ENCODE assay signal across 11 mouse cellular contexts in genomic region chr1:158019161-158019560, GRCm38 (mm10).
DNase-seq lines count a peak whose midpoint lies in the region; ATAC-seq and TF ChIP-seq lines count a peak whose summit lies in the region.
"Had no signal": no experiment of that assay in that cellular context is flagged by ENCODE, and none has a peak within 500 bp of the region (broad histone marks: within the 10 kb centered on the region; RNA-seq: fewer than 3 reads in every experiment).

No protein-coding gene starts in this region.

- no peak for TF ChIP-seq EP300 in stomach, postnatal 0 days (optimal IDR thresholded peaks at IDR 0.05)

- H3K4me3 ChIP-seq in neural tube, embryonic 11.5 days (ENCODE audit: low read depth, low read length) = no peak overlapping the region
- H3K4me3 ChIP-seq in neural tube, embryonic 15.5 days (replicated peaks) = no peak overlapping the region
- H3K4me3 ChIP-seq in embryonic facial prominence, embryonic 14.5 days (ENCODE audit: low read depth, low read length) = no peak overlapping the region
- no peak overlapping the region for H3K4me3 ChIP-seq in stomach, postnatal 0 days (ENCODE audit: low read depth, low read length)

- no peak overlapping the region for H3K4me2 ChIP-seq in neural tube, embryonic 11.5 days (ENCODE audit: low read depth)
- no peak overlapping the region for H3K4me2 ChIP-seq in neural tube, embryonic 15.5 days
- H3K4me2 ChIP-seq in embryonic facial prominence, embryonic 14.5 days (ENCODE audit: low read depth, low read length) = no peak overlapping the region
- H3K4me2 ChIP-seq in stomach, postnatal 0 days (replicated peaks; ENCODE audit: low read depth) = no peak overlapping the region

- no peaks in the 10 kb centered on the region for H3K4me1 ChIP-seq in neural tube, embryonic 11.5 days (ENCODE audit: control insufficient read depth, insufficient read depth, low read length)
- H3K4me1 ChIP-seq in neural tube, embryonic 15.5 days = no peaks in the 10 kb centered on the region
- no peaks in the 10 kb centered on the region for H3K4me1 ChIP-seq in embryonic facial prominence, embryonic 14.5 days (ENCODE audit: control insufficient read depth, insufficient read depth, low read length)
- no peaks in the 10 kb centered on the region for H3K4me1 ChIP-seq in stomach, postnatal 0 days (replicated peaks; ENCODE audit: control insufficient read depth, insufficient read depth)

- DNase-seq in heart, postnatal 10 days = peak; percentile 15 to 38
- DNase-seq in heart, postnatal 36 days = no peak
- peak; percentile 30 for DNase-seq in neural tube, embryonic 11.5 days (ENCODE audit: low spot score)
- peak; percentile 74 for DNase-seq in embryonic facial prominence, embryonic 14.5 days (ENCODE audit: low spot score)
- peak; percentile 38 for DNase-seq in retina, postnatal 1 day
- DNase-seq in stomach, postnatal 0 days (ENCODE audit: low spot score) = no peak
- DNase-seq in thymus, postnatal 14 days = no peak
- DNase-seq: adrenal gland, postnatal 25 days; cerebellum, postnatal 14 days had no signal

- no peak overlapping the region for H3K27ac ChIP-seq in neural tube, embryonic 11.5 days (ENCODE audit: low read depth, low read length)
- no peak overlapping the region for H3K27ac ChIP-seq in neural tube, embryonic 15.5 days (replicated peaks)
- no peak overlapping the region for H3K27ac ChIP-seq in embryonic facial prominence, embryonic 14.5 days (replicated peaks; ENCODE audit: low read depth, low read length)
- no peak overlapping the region for H3K27ac ChIP-seq in stomach, postnatal 0 days (replicated peaks)

- no peaks in the 10 kb centered on the region for H3K9me3 ChIP-seq in neural tube, embryonic 11.5 days (ENCODE audit: control insufficient read depth, low read length)
- H3K9me3 ChIP-seq in neural tube, embryonic 15.5 days (replicated peaks) = no peaks in the 10 kb centered on the region
- no peaks in the 10 kb centered on the region for H3K9me3 ChIP-seq in embryonic facial prominence, embryonic 14.5 days (ENCODE audit: control insufficient read depth, low read length)
- H3K9me3 ChIP-seq in stomach, postnatal 0 days (ENCODE audit: control insufficient read depth, low read length) = no peaks in the 10 kb centered on the region

- H3K27me3 ChIP-seq in neural tube, embryonic 11.5 days (ENCODE audit: control insufficient read depth, insufficient read depth, low read length) = no peaks in the 10 kb centered on the region
- no peaks in the 10 kb centered on the region for H3K27me3 ChIP-seq in neural tube, embryonic 15.5 days (replicated peaks)
- no peaks in the 10 kb centered on the region for H3K27me3 ChIP-seq in embryonic facial prominence, embryonic 14.5 days (replicated peaks; ENCODE audit: control insufficient read depth, insufficient read depth, low read length)
- H3K27me3 ChIP-seq in stomach, postnatal 0 days (ENCODE audit: control insufficient read depth, insufficient read depth, low read length) = no peaks in the 10 kb centered on the region

- H3K36me3 ChIP-seq in neural tube, embryonic 11.5 days (ENCODE audit: control insufficient read depth, insufficient read depth, low read length) = no peaks in the 10 kb centered on the region
- no peaks in the 10 kb centered on the region for H3K36me3 ChIP-seq in neural tube, embryonic 15.5 days
- no peaks in the 10 kb centered on the region for H3K36me3 ChIP-seq in embryonic facial prominence, embryonic 14.5 days (ENCODE audit: control insufficient read depth, insufficient read depth, low read length)
- no peaks in the 10 kb centered on the region for H3K36me3 ChIP-seq in stomach, postnatal 0 days (ENCODE audit: control insufficient read depth, insufficient read depth, low read length)

- intact Hi-C loops in heart, postnatal 10 days (cut with DNase I) = no loop called here
- intact Hi-C loops in heart, postnatal 36 days (cut with DNase I) = no loop called here

- 39% methylated on average over 7 of the region's 7 CpGs for WGBS in neural tube, embryonic 11.5 days
- 40% methylated on average over 7 of the region's 7 CpGs for WGBS in neural tube, embryonic 15.5 days
- WGBS in embryonic facial prominence, embryonic 14.5 days = 13% methylated on average over 7 of the region's 7 CpGs
- WGBS in stomach, postnatal 0 days = 19% methylated on average over 7 of the region's 7 CpGs

- ATAC-seq in neural tube, embryonic 11.5 days (ENCODE audit: insufficient read depth, low FRiP score, low TSS enrichment) = no peak
- no peak for ATAC-seq in neural tube, embryonic 15.5 days (ENCODE audit: low FRiP score)
- no peak for ATAC-seq in embryonic facial prominence, embryonic 14.5 days (ENCODE audit: low read depth)
- no peak for ATAC-seq in stomach, postnatal 0 days (ENCODE audit: low FRiP score, low TSS enrichment)
- ATAC-seq: forebrain, embryonic 16.5 days had no signal

- H3K9ac ChIP-seq in neural tube, embryonic 11.5 days (ENCODE audit: low read length) = no peak overlapping the region
- no peak overlapping the region for H3K9ac ChIP-seq in neural tube, embryonic 15.5 days (replicated peaks)
- no peak overlapping the region for H3K9ac ChIP-seq in embryonic facial prominence, embryonic 14.5 days (ENCODE audit: low read depth, low read length)
- no peak overlapping the region for H3K9ac ChIP-seq in stomach, postnatal 0 days (ENCODE audit: low read length)

- no peak for TF ChIP-seq CTCF in stomach, postnatal 0 days (IDR thresholded peaks at IDR 0.05; ENCODE audit: low read depth)

Comparison
In these comparisons a context has a peak if more than half of its experiments do, and no peak if none do; other contexts are left out.
1. DNase-seq: peak in heart, postnatal 10 days (2 of 2), neural tube, embryonic 11.5 days (single experiment), embryonic facial prominence, embryonic 14.5 days (single experiment) and retina, postnatal 1 day (single experiment); none in heart, postnatal 36 days (0 of 2), stomach, postnatal 0 days (single experiment) and thymus, postnatal 14 days (single experiment).